Mouse (Mus musculus) testis, adult 2 months (tissue): ENCODE measurements around the gene Unc5a.

Experiments used
- CTCF ChIP-seq: fragments of 200-500 bp; IDR thresholded peaks from 2 replicates; pipeline ENCODE4 v1.5.1; 2012; ENCODE audit warnings: low read depth, mild to moderate bottlenecking, inconsistent platforms, low read length, moderate library complexity; ENCODE audit not compliant: control insufficient read depth, insufficient read depth, insufficient replicate concordance
- POLR2A ChIP-seq: fragments of 200-500 bp; IDR thresholded peaks from 2 replicates; pipeline ENCODE4 v1.6.1; 2012; ENCODE audit warnings: low read depth, mild to moderate bottlenecking, inconsistent platforms, low read length, moderate library complexity; ENCODE audit not compliant: control insufficient read depth

GRCm38 (mm10) chr13:55047706-55048105 is 98.5 kb downstream of the Unc5a start:
- TF ChIP-seq POLR2A = no peak
- no peak for TF ChIP-seq CTCF
